Mouse (Mus musculus) midbrain, embryonic 14.5 days (tissue): Measurements from ENCODE around the gene Lce1d. TPM values are rescaled to one million over a fixed set of nuclear protein-coding genes. Genes with fewer than 3 reads are reported as not detected.
"Not testable (repeated sequence)": the region's sequence is repeated elsewhere in the genome, so short reads cannot be mapped to it uniquely, and the experiment has no call there.

Source experiments
- ATAC-seq: fragments of 200-750 bp; cut with Nextera tagmentation; 2 replicates; pipeline ENCODE4 v1.8.0; 2017; ENCODE audit warnings: moderate number of reproducible peaks, moderate library complexity; ENCODE audit not compliant: low FRiP score, low TSS enrichment
- DNase-seq: peaks from one replicate; pipeline ENCODE4 v3.0.0-alpha.2; 2015
- H3K27ac ChIP-seq: fragments of 300-500 bp; sonication (generic); replicated peaks from 2 replicates; pipeline ENCODE4 v1.5.1; 2014; ENCODE audit warnings: mild to moderate bottlenecking, low read depth, low read length, moderate library complexity
- H3K27me3 ChIP-seq: fragments of 300-500 bp; sonication (generic); 2 replicates; pipeline ENCODE4 v1.6.1; 2014; ENCODE audit warnings: low read length, control low read depth, mixed read lengths; ENCODE audit not compliant: control insufficient read depth, insufficient read depth
- H3K36me3 ChIP-seq: fragments of 300-500 bp; sonication (generic); 2 replicates; pipeline ENCODE4 v1.6.1; 2014; ENCODE audit warnings: low read length, control low read depth; ENCODE audit not compliant: control insufficient read depth, insufficient read depth
- H3K4me1 ChIP-seq: fragments of 300-500 bp; sonication (generic); 2 replicates; pipeline ENCODE4 v1.6.1; 2014; ENCODE audit warnings: mild to moderate bottlenecking, antibody characterized with exemption, low read length, control low read depth; ENCODE audit not compliant: control insufficient read depth, insufficient read depth
- H3K4me2 ChIP-seq: fragments of 300-500 bp; sonication (generic); 2 replicates; pipeline ENCODE4 v1.6.1; 2014; ENCODE audit warnings: mild to moderate bottlenecking, low read length, moderate library complexity
- H3K4me3 ChIP-seq: fragments of 300-500 bp; sonication (generic); replicated peaks from 2 replicates; pipeline ENCODE4 v1.5.1; 2014; ENCODE audit warnings: low read depth, low read length
- H3K9ac ChIP-seq: fragments of 300-500 bp; sonication (generic); replicated peaks from 2 replicates; pipeline ENCODE4 v1.6.1; 2014; ENCODE audit warnings: mild to moderate bottlenecking, low read length, moderate library complexity
- H3K9me3 ChIP-seq: fragments of 300-500 bp; sonication (generic); 2 replicates; pipeline ENCODE4 v1.6.1; 2016; ENCODE audit warnings: low read length, control low read depth, mixed read lengths; ENCODE audit not compliant: control insufficient read depth
- WGBS: fragments of 180-500 bp; shearing (Covaris S2); extraction: QIAGEN DNeasy Blood & Tissue Kit; methylation state at CpG from one replicate; pipeline ENCODE4 v1.1.7; 2014; 5-methylcytosine and 5-hydroxymethylcytosine counted together
- polyA plus RNA-seq: library from polyadenylated mRNA; unstranded; fragments of >200 nt; fragmentation: Nextera tagmentation; extraction: Ambion mirVana; gene quantifications from 2 replicates; pipeline ENCODE4 v1.2.1, GENCODE M21; 2014

Gene Lce1d
- polyA plus RNA-seq, result not detected in 2 replicates

DNA sequence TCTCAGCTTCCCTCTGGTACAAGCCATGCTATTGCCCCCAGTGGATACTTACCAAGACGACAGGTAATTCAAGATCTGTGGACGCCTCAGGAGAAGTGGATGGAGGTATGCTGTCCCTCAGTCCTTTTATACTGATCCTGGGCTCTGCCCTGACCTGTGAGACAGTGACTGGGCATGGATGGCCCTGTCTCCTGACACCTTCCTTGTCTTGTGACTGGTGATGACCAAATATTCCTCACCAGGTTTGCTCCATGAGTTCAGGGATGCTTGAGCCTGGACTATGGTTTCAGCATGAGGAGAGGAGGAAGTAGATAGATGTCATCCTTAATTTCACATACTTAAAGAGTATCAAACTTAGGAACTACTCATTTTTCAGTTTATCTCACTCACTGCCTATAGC, at the start of gene Lce1d:
Lce1d (minus strand) TSS at position 101 of the 400 bp plus-strand sequence.
- ATAC-seq, result no peak

DNA sequence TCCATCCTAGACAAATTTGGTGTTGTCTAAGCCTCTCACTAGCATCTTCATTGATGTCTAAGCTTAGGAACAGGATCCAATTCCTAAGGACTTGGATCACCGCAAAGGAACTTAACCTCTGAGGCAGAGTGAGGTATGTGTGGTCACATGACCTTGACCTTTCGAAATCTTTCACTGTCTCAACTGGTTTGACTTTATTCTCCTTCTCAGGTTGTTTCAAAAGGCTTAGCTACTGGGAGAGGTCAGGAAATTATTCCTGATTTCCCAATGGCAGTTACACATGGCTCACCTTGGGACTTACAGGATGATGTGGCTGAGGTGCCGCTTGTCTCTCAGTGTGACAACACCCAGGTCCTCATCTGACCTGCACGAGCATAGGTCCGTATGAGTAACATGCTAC, 35.6 kb upstream of the Lce1d start:
- Histone ChIP-seq H3K9ac (no peak overlapping the region), H3K27ac (no peak overlapping the region), H3K9me3 (no peaks in the 10 kb centered on the region), H3K4me2 (no peak overlapping the region), H3K36me3 (no peaks in the 10 kb centered on the region), H3K27me3 (no peaks in the 10 kb centered on the region), H3K4me1 (no peaks in the 10 kb centered on the region), H3K4me3 (no peak overlapping the region)
- DNase-seq, result no peak
- no peak for ATAC-seq
- WGBS, result 92% methylated on average over 5 of the region's 5 CpGs

More for the DNA sequence above, at the start of gene Lce1d:
- no peaks in the 10 kb centered on the region for H3K4me1 ChIP-seq
- H3K9ac ChIP-seq, result no peak within 1 kb of the TSS
- H3K27me3 ChIP-seq, result no peaks in the 10 kb centered on the region
- no peaks in the 10 kb centered on the region for H3K36me3 ChIP-seq
- no peaks in the 10 kb centered on the region for H3K9me3 ChIP-seq
- H3K4me2 ChIP-seq, result no peak within 1 kb of the TSS
- no peak within 1 kb of the TSS for H3K27ac ChIP-seq
- 66% methylated on average over 2 of the region's 2 CpGs for whole genome bisulfite sequencing
- DNase-seq, result no peak
- H3K4me3 ChIP-seq, result no peak within 1 kb of the TSS

DNA sequence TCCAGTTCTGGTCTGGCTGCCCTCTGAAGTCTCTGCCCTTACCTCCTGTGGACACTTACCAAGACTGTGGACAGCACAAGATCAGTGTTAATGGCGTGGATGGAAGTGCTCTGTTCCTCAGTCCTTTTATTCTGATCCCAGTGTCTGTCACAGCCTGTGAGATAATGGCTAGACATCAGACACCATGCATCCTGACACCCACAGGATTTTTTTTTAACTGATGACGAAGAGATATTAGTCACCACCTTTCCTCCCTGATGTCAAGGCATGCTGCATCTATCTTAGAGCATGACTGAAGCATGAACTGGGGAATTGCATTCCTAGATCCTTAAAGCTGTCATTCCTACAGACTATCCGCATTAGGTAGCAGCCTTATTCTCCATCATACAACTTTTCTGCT, 33.2 kb upstream of the Lce1d start, which contains the start of gene Lce1f:
Lce1f (minus strand) TSS at position 101 of the 400 bp plus-strand sequence.
- no peaks in the 10 kb centered on the region for H3K9me3 ChIP-seq
- no peaks in the 10 kb centered on the region for H3K27me3 ChIP-seq
- H3K4me1 ChIP-seq, result no peaks in the 10 kb centered on the region
- H3K4me3 ChIP-seq, result no peak within 1 kb of the TSS
- WGBS, result 80% methylated on average over 3 of the region's 3 CpGs
- no peak within 1 kb of the TSS for H3K9ac ChIP-seq
- no peak within 1 kb of the TSS for H3K4me2 ChIP-seq
- H3K36me3 ChIP-seq, result no peaks in the 10 kb centered on the region
- H3K27ac ChIP-seq, result no peak within 1 kb of the TSS
- DNase-seq (no peak), ATAC-seq (no peak)

DNA sequence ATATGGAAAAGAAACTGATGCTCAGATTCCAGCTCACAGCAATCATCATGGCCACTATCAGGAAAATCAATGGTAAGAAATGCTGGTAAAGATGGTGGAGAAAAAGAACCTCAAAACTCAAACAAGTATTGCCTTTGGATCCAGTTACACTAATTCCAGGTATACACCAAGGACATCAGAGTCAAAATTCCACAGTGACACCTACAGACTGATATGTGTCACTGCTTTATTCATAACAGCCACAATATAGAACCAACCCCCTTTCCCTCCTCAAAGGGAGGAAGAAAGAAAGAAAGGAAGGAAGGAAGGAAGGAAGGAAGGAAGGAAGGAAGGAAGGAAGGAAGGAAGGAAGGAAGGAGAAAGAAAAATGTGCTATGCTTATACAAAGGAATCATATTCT, 28.1 kb upstream of the Lce1d start:
- Histone ChIP-seq H3K4me1 (no peaks in the 10 kb centered on the region), H3K27ac (no peak overlapping the region), H3K9me3 (no peaks in the 10 kb centered on the region), H3K4me2 (no peak overlapping the region), H3K4me3 (no peak overlapping the region), H3K9ac (no peak overlapping the region), H3K27me3 (no peaks in the 10 kb centered on the region), H3K36me3 (no peaks in the 10 kb centered on the region)
- ATAC-seq, result no peak
- DNase-seq, result peak; percentile 9

DNA sequence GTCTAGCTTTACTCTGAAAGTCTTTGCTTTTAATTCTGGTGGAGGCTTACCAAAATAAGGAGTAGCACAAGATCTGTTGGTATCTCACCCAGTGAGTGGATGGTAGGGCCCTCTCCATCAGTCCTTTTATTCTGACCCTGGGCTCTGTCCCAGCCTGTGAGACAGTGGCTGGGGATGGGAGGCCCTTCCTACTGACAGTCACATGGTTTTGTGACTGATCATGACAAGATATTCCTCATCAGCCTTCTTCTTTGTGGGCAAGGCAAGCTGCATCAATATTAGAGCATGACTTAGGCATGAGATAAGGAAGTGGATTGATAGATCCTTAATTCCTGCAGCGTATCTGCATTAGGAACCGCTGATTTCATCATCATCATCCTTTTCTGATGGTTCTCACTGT, 22.0 kb upstream of the Lce1d start, which contains the start of gene Lce1e:
Lce1e (minus strand) TSS at position 101 of the 400 bp plus-strand sequence.
- no peaks in the 10 kb centered on the region for H3K9me3 ChIP-seq
- H3K27me3 ChIP-seq, result no peaks in the 10 kb centered on the region
- no peak within 1 kb of the TSS for H3K27ac ChIP-seq
- H3K9ac ChIP-seq, result no peak within 1 kb of the TSS
- no peaks in the 10 kb centered on the region for H3K4me1 ChIP-seq
- H3K4me3 ChIP-seq, result no peak within 1 kb of the TSS
- no peak for ATAC-seq
- DNase-seq, result no peak
- no peaks in the 10 kb centered on the region for H3K36me3 ChIP-seq
- 84% methylated on average over 2 of the region's 2 CpGs for WGBS
- H3K4me2 ChIP-seq, result no peak within 1 kb of the TSS

DNA sequence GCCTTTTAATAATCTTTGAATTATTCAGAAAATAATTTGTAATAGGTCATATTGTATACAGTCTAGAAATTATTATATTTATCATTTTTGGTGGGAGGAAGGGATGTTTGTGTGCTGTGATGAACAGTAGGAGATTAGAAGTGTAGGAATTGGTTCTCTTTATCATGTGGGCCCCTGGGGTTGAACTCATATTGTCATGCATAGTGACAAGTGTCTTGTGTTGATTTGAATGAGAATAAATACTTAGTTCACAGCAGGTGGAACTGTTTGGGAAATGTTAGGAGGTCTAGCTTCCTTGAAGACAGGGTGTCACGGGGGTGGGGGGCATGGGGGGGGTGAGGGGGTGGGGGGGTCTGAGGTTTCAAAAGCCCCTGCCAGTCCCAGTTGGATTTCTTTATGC, 7.6 kb upstream of the Lce1d start:
- no peaks in the 10 kb centered on the region for H3K9me3 ChIP-seq
- no peaks in the 10 kb centered on the region for H3K4me1 ChIP-seq
- no peak for DNase-seq
- H3K4me2 ChIP-seq, result no peak overlapping the region
- no peak overlapping the region for H3K9ac ChIP-seq
- H3K36me3 ChIP-seq, result no peaks in the 10 kb centered on the region
- no peaks in the 10 kb centered on the region for H3K27me3 ChIP-seq
- WGBS, result 12% methylated on average over 1 of the region's 1 CpGs
- ATAC-seq, result no peak
- no peak overlapping the region for H3K4me3 ChIP-seq
- H3K27ac ChIP-seq, result no peak overlapping the region

DNA sequence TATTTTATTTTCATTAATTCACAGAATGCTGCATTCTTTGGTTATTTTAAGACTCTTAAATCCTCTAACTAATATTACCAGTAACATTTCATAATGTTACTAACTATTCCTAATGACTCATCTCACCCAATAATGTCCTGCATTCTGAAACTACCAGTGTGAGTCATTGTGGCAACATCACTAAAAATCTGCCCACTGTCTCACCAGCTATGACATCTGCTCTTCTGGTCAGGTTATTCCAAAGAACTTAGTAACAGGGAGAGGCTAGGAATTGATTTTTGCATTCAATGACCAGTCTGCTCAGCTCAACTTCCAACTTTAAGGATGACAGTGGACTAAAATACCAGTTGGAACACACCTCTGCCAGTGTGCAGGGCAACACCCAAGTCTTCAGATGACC, 4.7 kb upstream of the Lce1d start:
- H3K9me3 ChIP-seq, result no peaks in the 10 kb centered on the region
- no peak overlapping the region for H3K9ac ChIP-seq
- DNase-seq, result no peak
- H3K27me3 ChIP-seq, result no peaks in the 10 kb centered on the region
- ATAC-seq, result no peak
- no peak overlapping the region for H3K4me2 ChIP-seq
- H3K4me1 ChIP-seq, result no peaks in the 10 kb centered on the region
- H3K27ac ChIP-seq, result no peak overlapping the region
- H3K4me3 ChIP-seq, result no peak overlapping the region
- no peaks in the 10 kb centered on the region for H3K36me3 ChIP-seq

DNA sequence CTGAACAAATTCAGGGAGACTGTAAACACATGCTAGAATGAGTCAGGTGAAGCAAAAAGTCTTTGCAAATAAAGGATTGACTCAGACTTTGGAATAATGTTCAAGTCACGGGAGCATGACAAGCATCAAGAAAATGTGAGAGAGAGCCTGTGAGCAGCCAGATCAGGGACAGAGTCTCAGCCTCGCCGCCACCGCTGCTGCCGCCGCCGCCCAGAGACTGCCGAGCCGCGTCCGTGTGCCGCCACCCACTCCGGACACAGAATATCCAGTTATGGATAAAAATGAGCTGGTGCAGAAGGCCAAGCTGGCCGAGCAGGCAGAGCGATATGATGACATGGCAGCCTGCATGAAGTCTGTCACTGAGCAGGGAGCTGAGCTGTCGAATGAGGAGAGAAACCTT, 2.1 kb upstream of the Lce1d start:
- H3K9ac ChIP-seq, H3K36me3 ChIP-seq, H3K27me3 ChIP-seq, ATAC-seq, DNase-seq, H3K4me3 ChIP-seq, H3K9me3 ChIP-seq, H3K4me1 ChIP-seq, H3K27ac ChIP-seq, H3K4me2 ChIP-seq: not testable (repeated sequence)
- 80% methylated on average over 16 of the region's 16 CpGs for WGBS

DNA sequence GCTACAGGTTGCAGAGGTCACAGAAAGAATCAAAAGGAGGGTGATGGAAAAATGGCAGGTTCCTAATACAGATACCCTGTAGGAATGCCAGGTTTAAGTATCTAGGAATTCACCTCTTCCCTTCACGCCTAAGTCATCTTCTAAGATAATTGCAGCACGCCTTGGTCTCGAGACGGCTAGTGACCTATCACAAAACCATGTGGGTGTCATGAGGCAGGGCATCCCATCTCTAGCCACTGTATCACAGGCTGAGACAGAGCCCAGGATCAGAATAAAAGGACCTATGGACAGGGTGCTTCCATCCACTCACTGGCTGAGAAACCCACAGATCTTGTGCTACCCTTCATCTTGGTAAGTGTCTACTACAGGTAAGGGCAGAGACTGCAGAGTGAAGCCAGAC, 8.1 kb downstream of the Lce1d start, which contains the start of gene Lce1c:
Lce1c (plus strand) TSS at position 301 of the 400 bp plus-strand sequence.
- no peaks in the 10 kb centered on the region for H3K9me3 ChIP-seq
- no peak within 1 kb of the TSS for H3K4me3 ChIP-seq
- no peak within 1 kb of the TSS for H3K4me2 ChIP-seq
- no peak for ATAC-seq
- H3K36me3 ChIP-seq, result no peaks in the 10 kb centered on the region
- no peaks in the 10 kb centered on the region for H3K27me3 ChIP-seq
- no peaks in the 10 kb centered on the region for H3K4me1 ChIP-seq
- no peak within 1 kb of the TSS for H3K9ac ChIP-seq
- DNase-seq, result no peak
- H3K27ac ChIP-seq, result no peak within 1 kb of the TSS
- 89% methylated on average over 4 of the region's 4 CpGs for WGBS
